In the genomic region with DNA sequence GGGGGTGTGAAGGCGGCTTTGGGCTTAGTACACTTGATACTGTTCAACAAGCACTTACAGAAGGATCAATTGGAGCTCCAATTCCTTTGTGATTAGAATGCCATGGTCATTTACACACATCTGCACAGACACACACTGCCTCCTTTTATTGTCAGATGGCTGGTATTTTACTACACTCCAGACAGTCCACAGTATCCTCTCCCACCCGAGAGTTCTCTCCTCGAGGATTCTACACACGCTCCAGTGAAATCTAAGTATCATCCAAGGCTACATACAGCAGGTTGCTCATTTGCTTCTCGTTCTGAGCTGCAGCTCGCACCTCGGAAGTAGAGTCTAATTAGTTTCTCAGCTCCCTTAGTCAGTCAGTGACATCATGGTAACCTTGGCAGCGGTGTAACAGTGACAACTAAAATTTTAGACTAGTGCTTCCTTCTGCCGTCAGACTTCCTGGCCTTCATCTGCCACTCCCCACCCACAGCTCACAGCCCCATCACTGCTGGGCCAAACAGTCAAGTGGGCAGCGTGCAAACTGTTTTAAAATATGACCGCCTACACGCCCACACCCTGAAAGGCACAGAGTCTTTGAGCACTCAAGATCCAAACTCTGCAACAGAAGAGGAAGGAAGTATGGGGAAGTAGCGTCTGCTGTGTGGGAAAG, we compare ENCODE assay signal across 14 mouse cellular contexts.
DNase-seq lines count a peak whose midpoint lies in the region; ATAC-seq and TF ChIP-seq lines count a peak whose summit lies in the region.
"Had no signal": no experiment of that assay in that cellular context is flagged by ENCODE, and none has a peak within 500 bp of the region (broad histone marks: within the 10 kb centered on the region; RNA-seq: fewer than 3 reads in every experiment).

No protein-coding gene starts in this region.

- H3K9ac ChIP-seq in heart, adult 2 months (ENCODE audit: low read depth, low read length), result no peak overlapping the region
- H3K9ac ChIP-seq: embryonic facial prominence, embryonic 12.5 days had no signal

- no peaks in the 10 kb centered on the region for H3K27me3 ChIP-seq in heart, adult 2 months (ENCODE audit: control insufficient read depth, insufficient read depth, low read length)
- H3K27me3 ChIP-seq: embryonic facial prominence, embryonic 12.5 days had no signal

- intact Hi-C loops in left cerebral cortex, postnatal 10 days (cut with DNase I), result no loop called here
- intact Hi-C loops in heart, adult 2 months (cut with DNase I), result no loop called here

- no peaks in the 10 kb centered on the region for H3K79me2 ChIP-seq in heart, adult 2 months (replicated peaks; ENCODE audit: control insufficient read depth, insufficient read depth, low read length)

- no peaks in the 10 kb centered on the region for H3K36me3 ChIP-seq in heart, adult 2 months (ENCODE audit: control insufficient read depth, insufficient read depth, low read length)

- DNase-seq in left cerebral cortex, adult 18-20 months (ENCODE audit: low spot score in 2 of 2), result peak; percentile 31 to 56
- DNase-seq in left cerebral cortex, postnatal 10 days (ENCODE audit: extremely low spot score in 1 of 2, low spot score in 2 of 2), result no peak
- no peak for DNase-seq in ovary, postnatal 10 days (ENCODE audit: low spot score)
- no peak for DNase-seq in heart, adult 2 months
- DNase-seq in adrenal gland, postnatal 14 days, result no peak
- DNase-seq: adrenal gland, adult 2 months; cerebellum, adult 2 months; kidney, postnatal 10 days had no signal

- no peaks in the 10 kb centered on the region for H3K4me1 ChIP-seq in heart, adult 2 months (ENCODE audit: control insufficient read depth, insufficient read depth, low read length)

- H3K27ac ChIP-seq in heart, adult 2 months, result no peak overlapping the region
- H3K27ac ChIP-seq: embryonic facial prominence, embryonic 12.5 days; limb, embryonic 10.5 days had no signal

- ATAC-seq in CD4-positive, CD25-positive, alpha-beta regulatory T cell, adult 4 months, result peak; percentile 49
- ATAC-seq in common myeloid progenitor, adult 5-6 weeks (replicated peaks; ENCODE audit: low read depth, poor library complexity, severe bottlenecking), result peak; percentile 82
- ATAC-seq in megakaryocyte progenitor cell, adult 5-6 weeks (replicated peaks; ENCODE audit: poor library complexity), result peak; percentile 81

- 61% methylated on average over 13 of the region's 13 CpGs for WGBS in heart, adult 2 months

- H3K4me3 ChIP-seq in heart, adult 2 months, result no peak overlapping the region
- H3K4me3 ChIP-seq: embryonic facial prominence, embryonic 12.5 days; limb, embryonic 10.5 days; myocyte had no signal

- no peak for TF ChIP-seq POLR2A in heart, adult 2 months (IDR thresholded peaks at IDR 0.05; ENCODE audit: insufficient read depth, low read depth, low read length)

- TF ChIP-seq CTCF in heart, adult 2 months (IDR thresholded peaks at IDR 0.05), result no peak

- no peak for TF ChIP-seq EP300 in heart, adult 2 months (IDR thresholded peaks at IDR 0.05; ENCODE audit: insufficient read depth, low read depth, low read length)

Comparison
In these comparisons a context has a peak if more than half of its experiments do, and no peak if none do; other contexts are left out.
1. DNase-seq: peak in left cerebral cortex, adult 18-20 months (2 of 2); none in left cerebral cortex, postnatal 10 days (0 of 2), ovary, postnatal 10 days (single experiment), heart, adult 2 months (0 of 2) and adrenal gland, postnatal 14 days (single experiment).
2. Peak in every context shown above with its lines, with median percentiles within 50 percentile points of each other: ATAC-seq.